21 mouse cellular contexts compared by ENCODE assay signal in genomic region chr17:5765746-5766145, GRCm38 (mm10).
DNase-seq lines count a peak whose midpoint lies in the region; ATAC-seq lines count a peak whose summit lies in the region.
"Had no signal": no experiment of that assay in that cellular context is flagged by ENCODE, and none has a peak within 500 bp of the region (broad histone marks: within the 10 kb centered on the region; RNA-seq: fewer than 3 reads in every experiment).

No protein-coding gene starts in this region.

- no peaks in the 10 kb centered on the region for H3K36me3 ChIP-seq in forebrain, embryonic 11.5 days (ENCODE audit: control insufficient read depth, insufficient read depth, low read length)
- no peaks in the 10 kb centered on the region for H3K36me3 ChIP-seq in forebrain, embryonic 10.5 days (replicated peaks)
- H3K36me3 ChIP-seq in neural tube, embryonic 13.5 days = no peaks in the 10 kb centered on the region
- H3K36me3 ChIP-seq: embryonic facial prominence, embryonic 10.5 days; forebrain, embryonic 15.5 days; G1E; heart, embryonic 12.5 days; hindbrain, embryonic 10.5 days had no signal

- peaks cover 4% of the 10 kb centered on the region; the same call in 1 of the 2 replicates for H3K4me1 ChIP-seq in forebrain, embryonic 11.5 days (replicated peaks; ENCODE audit: control insufficient read depth, insufficient read depth, low read length)
- peaks cover 38% of the 10 kb centered on the region for H3K4me1 ChIP-seq in forebrain, embryonic 10.5 days
- H3K4me1 ChIP-seq in neural tube, embryonic 13.5 days (replicated peaks) = peaks cover 20% of the 10 kb centered on the region

- 69% methylated on average over 4 of the region's 4 CpGs for WGBS in forebrain, embryonic 11.5 days
- 72% methylated on average over 4 of the region's 4 CpGs for WGBS in forebrain, embryonic 10.5 days
- 57% methylated on average over 4 of the region's 4 CpGs for WGBS in neural tube, embryonic 13.5 days

- no peak overlapping the region for H3K9ac ChIP-seq in forebrain, embryonic 11.5 days (ENCODE audit: low read length)
- no peak overlapping the region for H3K9ac ChIP-seq in neural tube, embryonic 13.5 days
- H3K9ac ChIP-seq: forebrain, embryonic 15.5 days; heart, embryonic 12.5 days; hindbrain, embryonic 14.5 days had no signal

- H3K9me3 ChIP-seq in forebrain, embryonic 11.5 days (ENCODE audit: control insufficient read depth, low read length) = no peaks in the 10 kb centered on the region
- no peaks in the 10 kb centered on the region for H3K9me3 ChIP-seq in forebrain, embryonic 10.5 days
- H3K9me3 ChIP-seq in neural tube, embryonic 13.5 days = no peaks in the 10 kb centered on the region
- H3K9me3 ChIP-seq: embryonic facial prominence, embryonic 10.5 days; forebrain, embryonic 15.5 days; G1E; heart, embryonic 12.5 days; hindbrain, embryonic 10.5 days had no signal

- H3K4me3 ChIP-seq in forebrain, embryonic 11.5 days (ENCODE audit: low read depth, low read length) = no peak overlapping the region
- H3K4me3 ChIP-seq in forebrain, embryonic 10.5 days = no peak overlapping the region
- no peak overlapping the region for H3K4me3 ChIP-seq in neural tube, embryonic 13.5 days
- H3K4me3 ChIP-seq: embryonic facial prominence, embryonic 10.5 days; forebrain, embryonic 15.5 days; heart, embryonic 12.5 days; hindbrain, embryonic 10.5 days had no signal

- no peak overlapping the region for H3K4me2 ChIP-seq in forebrain, embryonic 11.5 days (ENCODE audit: low read depth, low read length, severe bottlenecking)
- H3K4me2 ChIP-seq in neural tube, embryonic 13.5 days = no peak overlapping the region
- H3K4me2 ChIP-seq: forebrain, embryonic 15.5 days; heart, embryonic 12.5 days; hindbrain, embryonic 14.5 days had no signal

- no peaks in the 10 kb centered on the region for H3K27me3 ChIP-seq in forebrain, embryonic 11.5 days (ENCODE audit: control insufficient read depth, insufficient read depth, low read length)
- peaks cover 17% of the 10 kb centered on the region for H3K27me3 ChIP-seq in forebrain, embryonic 10.5 days (ENCODE audit: poor library complexity, severe bottlenecking)
- H3K27me3 ChIP-seq in neural tube, embryonic 13.5 days = no peaks in the 10 kb centered on the region
- H3K27me3 ChIP-seq: forebrain, embryonic 15.5 days; heart, embryonic 12.5 days had no signal

- H3K27ac ChIP-seq in forebrain, embryonic 11.5 days (ENCODE audit: low read depth, low read length) = no peak overlapping the region
- H3K27ac ChIP-seq in forebrain, embryonic 10.5 days = no peak overlapping the region
- peak overlapping the region; percentile 42 for H3K27ac ChIP-seq in neural tube, embryonic 13.5 days (replicated peaks)
- H3K27ac ChIP-seq: embryonic facial prominence, embryonic 10.5 days; forebrain, embryonic 15.5 days; hindbrain, embryonic 10.5 days; hindbrain, embryonic 14.5 days had no signal

- DNase-seq in forebrain, embryonic 11.5 days (ENCODE audit: low spot score) = peak; percentile 40
- no peak for DNase-seq in forebrain, embryonic 10.5 days (ENCODE audit: extremely low spot score, low spot score)
- no peak for DNase-seq in neural tube, embryonic 10.5 days (ENCODE audit: extremely low spot score, low spot score)
- peak; percentile 36 for DNase-seq in retina, postnatal 1 day
- DNase-seq in adrenal gland, postnatal 4 days (ENCODE audit: low spot score in 2 of 2) = no peak
- DNase-seq in ovary, postnatal 36 days (ENCODE audit: low spot score) = no peak
- DNase-seq: adrenal gland, adult 8-10 months; B cell, adult 2 months; cerebellum, adult 18-20 months; cerebellum, adult 9-11 months; cerebellum, postnatal 36 days; gastrocnemius, postnatal 36 days had no signal

- no peak for ATAC-seq in forebrain, embryonic 11.5 days (replicated peaks; ENCODE audit: low FRiP score)
- no peak for ATAC-seq in neural tube, embryonic 13.5 days (ENCODE audit: low read depth)
- peak; percentile 79 for ATAC-seq in megakaryocyte, adult 5-6 weeks (ENCODE audit: poor library complexity, severe bottlenecking)
- ATAC-seq: CD4-positive, CD25-positive, alpha-beta regulatory T cell, adult 4 months; forebrain, embryonic 15.5 days had no signal

Comparison
In these comparisons a context has a peak if more than half of its experiments do, and no peak if none do; other contexts are left out.
1. DNase-seq: peak in forebrain, embryonic 11.5 days (single experiment) and retina, postnatal 1 day (single experiment); none in forebrain, embryonic 10.5 days (single experiment), neural tube, embryonic 10.5 days (single experiment), adrenal gland, postnatal 4 days (0 of 2) and ovary, postnatal 36 days (single experiment).